Mouse (Mus musculus) hindbrain, postnatal 0 days (tissue): ENCODE data around the gene Cdc42se1. TPM values are rescaled to one million over a fixed set of nuclear protein-coding genes. Genes with fewer than 3 reads are reported as not detected.

Experiments
- ATAC-seq: fragments of 200-750 bp; cut with Nextera tagmentation; 2 replicates; pipeline ENCODE4 v1.8.0; 2017; ENCODE audit warnings: mild to moderate bottlenecking, moderate TSS enrichment, moderate library complexity
- DNase-seq: peaks from one replicate; pipeline ENCODE4 v3.0.0-alpha.2; 2015; ENCODE audit warnings: low spot score
- H3K27ac ChIP-seq: fragments of 300-500 bp; sonication (generic); 2 replicates; pipeline ENCODE4 v1.5.1; 2014; ENCODE audit warnings: mild to moderate bottlenecking
- H3K27me3 ChIP-seq: fragments of 300-500 bp; sonication (generic); 2 replicates; pipeline ENCODE4 v1.6.1; 2014; ENCODE audit warnings: low read length, mixed read lengths; ENCODE audit not compliant: insufficient read depth
- H3K36me3 ChIP-seq: fragments of 300-500 bp; sonication (generic); 2 replicates; pipeline ENCODE4 v1.6.1; 2014; ENCODE audit warnings: low read length, mixed read lengths; ENCODE audit not compliant: insufficient read depth
- H3K4me1 ChIP-seq: fragments of 300-500 bp; sonication (generic); 2 replicates; pipeline ENCODE4 v1.6.1; 2014; ENCODE audit warnings: antibody characterized with exemption, low read length, mixed read lengths; ENCODE audit not compliant: insufficient read depth
- H3K4me2 ChIP-seq: fragments of 300-500 bp; sonication (generic); 2 replicates; pipeline ENCODE4 v1.6.1; 2014; ENCODE audit warnings: low read depth, mild to moderate bottlenecking, low read length, moderate library complexity, mixed read lengths
- H3K4me3 ChIP-seq: fragments of 300-500 bp; sonication (generic); 2 replicates; pipeline ENCODE4 v1.5.1; 2014; ENCODE audit warnings: low read length
- H3K9ac ChIP-seq: fragments of 300-500 bp; sonication (generic); replicated peaks from 2 replicates; pipeline ENCODE4 v1.6.1; 2014; ENCODE audit warnings: mild to moderate bottlenecking, low read length, moderate library complexity, mixed read lengths
- H3K9me3 ChIP-seq: fragments of 300-500 bp; sonication (generic); 2 replicates; pipeline ENCODE4 v1.6.1; 2016; ENCODE audit warnings: low read length, mixed read lengths
- CTCF ChIP-seq: IDR thresholded peaks from 2 replicates; pipeline ENCODE4 v1.5.1; 2016; ENCODE audit warnings: antibody characterized with exemption, control low read depth, low read depth
- WGBS: fragments of 180-500 bp; shearing (Covaris S2); extraction: QIAGEN DNeasy Blood & Tissue Kit; methylation state at CpG from one replicate; pipeline ENCODE4 v1.1.7; 2014; 5-methylcytosine and 5-hydroxymethylcytosine counted together
- polyA plus RNA-seq: library from polyadenylated mRNA; unstranded; fragments of >200 nt; fragmentation: Nextera tagmentation; extraction: Ambion mirVana; gene quantifications from 2 replicates; pipeline ENCODE4 v1.2.1, GENCODE M21; 2015
- total RNA-seq: library from RNA; depleted of rRNA; stranded (reverse); fragments of >200 nt; gene quantifications from 2 replicates; pipeline ENCODE4 v1.2.3, GENCODE M21; 2014; rRNA removed

Cdc42se1 gene
- total RNA-seq (60.4 and 62.4 TPM in 2 replicates), polyA plus RNA-seq (54.0 and 56.4 TPM in 2 replicates)

GRCm38 (mm10) chr3:95228148-95228893 is at the start of gene Cdc42se1:
Gene Cdc42se1, plus strand, starts transcription at chr3:95228732.
- peaks cover 20% of the 10 kb centered on the region for H3K4me1 ChIP-seq
- peaks cover 17% of the 10 kb centered on the region; the same call in 1 of the 2 replicates for H3K36me3 ChIP-seq
- DNase-seq (peak; percentile 95), ATAC-seq (peak; percentile 88)
- peak within 1 kb of the TSS; percentile 57 for H3K4me3 ChIP-seq
- WGBS = under 1% methylated on average over 57 of the region's 64 CpGs
- peak within 1 kb of the TSS; percentile 91 for H3K4me2 ChIP-seq
- peak within 1 kb of the TSS; percentile 82 for H3K9ac ChIP-seq
- peak; percentile 30; the same call in 1 of the 2 replicates for TF ChIP-seq CTCF
- H3K9me3 ChIP-seq = no peaks in the 10 kb centered on the region
- H3K27ac ChIP-seq = peak within 1 kb of the TSS; percentile 93
- H3K27me3 ChIP-seq = no peaks in the 10 kb centered on the region

GRCm38 (mm10) chr3:95178948-95179347 is 49.6 kb upstream of the Cdc42se1 start:
- no peak overlapping the region for H3K4me3 ChIP-seq
- no peaks in the 10 kb centered on the region for H3K4me1 ChIP-seq
- ATAC-seq (no peak), DNase-seq (no peak)
- no peaks in the 10 kb centered on the region for H3K27me3 ChIP-seq
- 0 out of 2 replicates have a peak, but pooled peaks cover 5% of the 10 kb centered on the region for H3K36me3 ChIP-seq
- H3K4me2 ChIP-seq = no peak overlapping the region
- 86% methylated on average over 5 of the region's 5 CpGs for WGBS
- no peak overlapping the region for H3K9ac ChIP-seq
- TF ChIP-seq CTCF = no peak
- no peak overlapping the region for H3K27ac ChIP-seq
- no peaks in the 10 kb centered on the region for H3K9me3 ChIP-seq

DNA sequence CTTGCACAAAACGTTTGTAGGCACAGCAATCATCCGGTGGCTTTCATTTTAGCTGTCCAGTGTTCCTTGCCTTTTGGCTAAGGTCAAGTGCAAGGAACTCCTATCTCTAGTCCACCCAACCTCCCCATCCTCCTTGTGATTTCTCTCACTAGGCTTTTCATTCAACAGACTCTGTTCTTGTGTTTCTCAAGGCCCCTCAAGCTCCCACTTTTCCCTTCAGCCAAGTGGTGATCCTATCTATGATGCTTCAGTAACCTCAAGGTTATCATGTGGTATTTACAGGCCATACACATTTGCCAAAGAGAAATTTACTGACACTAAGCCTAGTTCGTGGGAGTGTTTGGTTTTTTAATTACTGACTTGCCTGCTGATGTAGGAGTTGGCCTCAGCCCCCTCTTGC is 48.6 kb upstream of the Cdc42se1 start:
- H3K9me3 ChIP-seq = no peaks in the 10 kb centered on the region
- no peak overlapping the region for H3K9ac ChIP-seq
- ATAC-seq (no peak), DNase-seq (no peak)
- no peak overlapping the region for H3K4me3 ChIP-seq
- H3K36me3 ChIP-seq = 0 out of 2 replicates have a peak, but pooled peaks cover 9% of the 10 kb centered on the region
- H3K4me1 ChIP-seq = no peaks in the 10 kb centered on the region
- 69% methylated on average over 3 of the region's 3 CpGs for WGBS
- no peaks in the 10 kb centered on the region for H3K27me3 ChIP-seq
- no peak for TF ChIP-seq CTCF
- no peak overlapping the region for H3K27ac ChIP-seq
- H3K4me2 ChIP-seq = no peak overlapping the region

GRCm38 (mm10) chr3:95181841-95182240 is 46.7 kb upstream of the Cdc42se1 start:
- Histone ChIP-seq H3K36me3 (peaks cover 15% of the 10 kb centered on the region; the same call in 1 of the 2 replicates), H3K27ac (no peak overlapping the region), H3K27me3 (no peaks in the 10 kb centered on the region), H3K9me3 (no peaks in the 10 kb centered on the region), H3K9ac (no peak overlapping the region), H3K4me2 (no peak overlapping the region), H3K4me1 (no peaks in the 10 kb centered on the region), H3K4me3 (no peak overlapping the region)
- no peak for TF ChIP-seq CTCF
- DNase-seq = no peak
- ATAC-seq = no peak
- 53% methylated on average over 1 of the region's 1 CpGs for WGBS

GRCm38 (mm10) chr3:95184796-95185577 is 43.5 kb upstream of the Cdc42se1 start:
- H3K4me3 ChIP-seq = no peak overlapping the region
- DNase-seq = no peak
- H3K36me3 ChIP-seq = peaks cover 40% of the 10 kb centered on the region; the same call in 1 of the 2 replicates
- H3K4me2 ChIP-seq = no peak overlapping the region
- no peak overlapping the region for H3K27ac ChIP-seq
- H3K4me1 ChIP-seq = no peaks in the 10 kb centered on the region
- no peak for ATAC-seq
- H3K9me3 ChIP-seq = no peaks in the 10 kb centered on the region
- no peaks in the 10 kb centered on the region for H3K27me3 ChIP-seq
- no peak overlapping the region for H3K9ac ChIP-seq
- no peak for TF ChIP-seq CTCF
- 92% methylated on average over 9 of the region's 9 CpGs for WGBS

DNA sequence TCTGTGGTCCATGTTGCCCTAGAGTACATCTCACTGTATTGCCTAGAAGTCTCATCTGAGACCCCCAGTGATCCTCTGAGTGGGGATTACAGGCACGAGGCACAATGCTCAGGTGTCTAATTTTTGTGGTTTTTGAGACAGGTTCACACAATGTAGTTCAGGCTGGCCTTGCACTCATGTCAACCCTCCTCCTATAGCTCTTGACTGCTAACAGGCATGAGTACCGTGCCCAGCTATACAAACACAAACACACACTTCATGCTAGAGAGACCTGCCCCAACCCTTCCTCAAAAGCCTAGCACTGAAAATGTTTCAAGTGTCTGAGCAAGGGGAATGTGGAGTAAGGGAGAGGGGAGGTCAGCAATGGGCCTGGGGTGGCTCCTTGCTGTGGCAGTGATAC is 42.4 kb upstream of the Cdc42se1 start:
- WGBS = 93% methylated on average over 2 of the region's 2 CpGs
- no peak for ATAC-seq
- Histone ChIP-seq H3K27ac (no peak overlapping the region), H3K4me2 (no peak overlapping the region), H3K9me3 (no peaks in the 10 kb centered on the region), H3K9ac (no peak overlapping the region), H3K27me3 (no peaks in the 10 kb centered on the region), H3K4me3 (no peak overlapping the region), H3K36me3 (peaks cover 45% of the 10 kb centered on the region), H3K4me1 (no peaks in the 10 kb centered on the region)
- no peak for DNase-seq
- TF ChIP-seq CTCF = no peak
